Mouse (Mus musculus) right cerebral cortex, adult 18-20 months (tissue): ENCODE measurements around the gene 1700003E16Rik.

Experiments
- DNase-seq: peaks from one replicate; pipeline ENCODE4 v3.0.0; 2022; ENCODE audit warnings: mixed read lengths

1700003E16Rik gene

DNA sequence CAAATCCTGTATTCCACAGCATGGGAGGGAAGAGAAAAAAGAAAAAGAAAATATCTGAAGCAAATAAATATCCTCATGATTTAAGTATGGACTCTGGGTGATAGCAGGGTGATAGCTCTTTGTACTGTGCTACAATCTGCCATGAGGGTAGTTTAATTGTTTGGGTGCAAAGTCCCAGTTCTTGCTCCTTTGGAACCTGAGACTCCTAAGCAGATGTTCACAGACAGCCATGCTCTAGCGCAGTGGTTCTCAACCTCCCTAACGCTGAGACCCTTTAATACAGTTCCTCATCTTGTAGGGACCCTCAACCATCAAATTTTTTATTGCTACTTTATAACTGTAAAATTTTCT is 51.8 kb downstream of the 1700003E16Rik start:
- DNase-seq = no peak

DNA sequence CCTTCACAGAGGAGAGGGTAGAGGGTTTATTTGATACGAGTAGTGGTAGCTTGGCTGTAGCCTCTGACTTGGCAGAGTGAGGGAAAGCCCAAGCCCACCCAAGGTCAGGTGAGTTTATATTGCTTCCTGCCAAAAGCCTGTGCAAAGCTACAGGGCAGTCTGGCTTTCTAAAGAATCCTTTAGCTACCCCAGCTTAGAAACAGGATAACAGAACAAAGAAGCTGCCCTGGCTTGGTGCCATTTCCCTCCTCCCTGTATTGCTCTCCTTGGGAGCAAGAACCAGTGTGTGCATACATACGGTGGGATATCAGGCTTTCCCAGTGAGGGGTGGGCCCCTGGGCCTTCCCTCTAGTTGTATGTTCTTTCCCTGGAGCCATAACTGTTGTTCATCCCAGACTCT is 54.3 kb downstream of the 1700003E16Rik start:
- DNase-seq = no peak

- DNase-seq = no peak
These were observed 55.3 kb downstream of the 1700003E16Rik start for GRCm38 (mm10) chr6:83211526-83211925.
